Mouse (Mus musculus) cerebellum, adult (tissue): ENCODE measurements around the gene Aloxe3.

Experiments
- ATAC-seq: cut with Nextera tagmentation; 2 replicates; pipeline ENCODE4 v1.9.2; 2017; ENCODE audit warnings: mild to moderate bottlenecking, moderate library complexity, mixed read lengths; ENCODE audit not compliant: insufficient number of reproducible peaks, low FRiP score, low TSS enrichment

Gene Aloxe3

GRCm38 (mm10) chr11:69169313-69169712, 43.6 kb downstream of the Aloxe3 start:
- ATAC-seq: no peak

- no peak for ATAC-seq
Observed at GRCm38 (mm10) chr11:69171626-69172025, 45.9 kb downstream of the Aloxe3 start.

GRCm38 (mm10) chr11:69172606-69173005, 46.9 kb downstream of the Aloxe3 start:
- no peak for ATAC-seq

GRCm38 (mm10) chr11:69174722-69175121, 49.0 kb downstream of the Aloxe3 start:
- ATAC-seq: no peak

GRCm38 (mm10) chr11:69178525-69178924, 52.8 kb downstream of the Aloxe3 start:
- ATAC-seq: no peak

GRCm38 (mm10) chr11:69179512-69179911, 53.8 kb downstream of the Aloxe3 start:
- no peak for ATAC-seq

- no peak for ATAC-seq
Observed at GRCm38 (mm10) chr11:69180120-69180519, 54.4 kb downstream of the Aloxe3 start.

GRCm38 (mm10) chr11:69185031-69185430, 59.3 kb downstream of the Aloxe3 start:
- ATAC-seq: no peak

- ATAC-seq: no peak
Observed at GRCm38 (mm10) chr11:69185936-69186335, 60.2 kb downstream of the Aloxe3 start.

- ATAC-seq: no peak
Observed at GRCm38 (mm10) chr11:69192840-69193239, 67.1 kb downstream of the Aloxe3 start.

- no peak; the same call in 1 of the 2 replicates for ATAC-seq
Observed at GRCm38 (mm10) chr11:69196766-69197165, 71.1 kb downstream of the Aloxe3 start.

- no peak; the same call in 1 of the 2 replicates for ATAC-seq
Observed at GRCm38 (mm10) chr11:69197194-69197593, 71.5 kb downstream of the Aloxe3 start.

- no peak for ATAC-seq
Observed at GRCm38 (mm10) chr11:69197743-69198142, 72.0 kb downstream of the Aloxe3 start, which contains the start of gene Alox8. Alox8 (minus strand) TSS chr11:69197843.
